In genomic region chr2:26498694-26499093, GRCm38 (mm10) we compare ENCODE assay signal across 8 mouse cellular contexts. TPM values are rescaled to one million over a fixed set of nuclear protein-coding genes. Genes with fewer than 3 reads are reported as not detected.
DNase-seq lines count a peak whose midpoint lies in the region; ATAC-seq lines count a peak whose summit lies in the region.
"Had no signal": no experiment of that assay in that cellular context is flagged by ENCODE, and none has a peak within 500 bp of the region (broad histone marks: within the 10 kb centered on the region; RNA-seq: fewer than 3 reads in every experiment).

No protein-coding gene starts in this region.

- WGBS in embryonic facial prominence, embryonic 15.5 days: 70% methylated on average over 8 of the region's 8 CpGs
- WGBS in hindbrain, embryonic 10.5 days: 79% methylated on average over 8 of the region's 8 CpGs
- 78% methylated on average over 8 of the region's 8 CpGs for WGBS in midbrain, embryonic 11.5 days

- DNase-seq in kidney, adult 9 months: peak; percentile 13
- no peak for DNase-seq in kidney, adult 18-20 months
- DNase-seq in hindbrain, embryonic 10.5 days (ENCODE audit: low spot score): no peak
- no peak for DNase-seq in midbrain, embryonic 11.5 days (ENCODE audit: low spot score, missing footprints)
- DNase-seq in thymus, adult 18-20 months: no peak

- no peak overlapping the region for H3K4me2 ChIP-seq in embryonic facial prominence, embryonic 15.5 days (replicated peaks)
- no peak overlapping the region; the same call in 1 of the 2 replicates for H3K4me2 ChIP-seq in midbrain, embryonic 11.5 days
- H3K4me2 ChIP-seq: stomach, embryonic 15.5 days had no signal

- H3K36me3 ChIP-seq in embryonic facial prominence, embryonic 15.5 days: no peaks in the 10 kb centered on the region
- H3K36me3 ChIP-seq in hindbrain, embryonic 10.5 days: peaks cover 75% of the 10 kb centered on the region
- H3K36me3 ChIP-seq in midbrain, embryonic 11.5 days (ENCODE audit: control insufficient read depth, insufficient read depth, low read length): peaks cover 5% of the 10 kb centered on the region; the same call in 1 of the 2 replicates
- H3K36me3 ChIP-seq: stomach, embryonic 15.5 days had no signal

- ATAC-seq in embryonic facial prominence, embryonic 15.5 days (ENCODE audit: insufficient number of reproducible peaks, low FRiP score, low TSS enrichment, low read depth): no peak
- no peak for ATAC-seq in midbrain, embryonic 11.5 days (ENCODE audit: low FRiP score)
- no peak for ATAC-seq in frontal cortex, adult (ENCODE audit: low TSS enrichment)

- peak overlapping the region; percentile 55; the same call in 1 of the 2 replicates for H3K27ac ChIP-seq in embryonic facial prominence, embryonic 15.5 days (replicated peaks)
- peak overlapping the region; percentile 96 for H3K27ac ChIP-seq in hindbrain, embryonic 10.5 days
- H3K27ac ChIP-seq in midbrain, embryonic 11.5 days (ENCODE audit: low read depth, low read length): no peak overlapping the region
- H3K27ac ChIP-seq: stomach, embryonic 15.5 days had no signal

- H3K9me3 ChIP-seq in embryonic facial prominence, embryonic 15.5 days (replicated peaks): no peaks in the 10 kb centered on the region
- H3K9me3 ChIP-seq in hindbrain, embryonic 10.5 days: no peaks in the 10 kb centered on the region
- no peaks in the 10 kb centered on the region for H3K9me3 ChIP-seq in midbrain, embryonic 11.5 days (ENCODE audit: control insufficient read depth, low read length)
- H3K9me3 ChIP-seq: stomach, embryonic 15.5 days had no signal

- H3K27me3 ChIP-seq in embryonic facial prominence, embryonic 15.5 days: no peaks in the 10 kb centered on the region
- H3K27me3 ChIP-seq in hindbrain, embryonic 10.5 days (ENCODE audit: insufficient read depth, poor library complexity, severe bottlenecking): no peaks in the 10 kb centered on the region
- no peaks in the 10 kb centered on the region for H3K27me3 ChIP-seq in midbrain, embryonic 11.5 days (ENCODE audit: control insufficient read depth, insufficient read depth, low read length)
- H3K27me3 ChIP-seq: stomach, embryonic 15.5 days had no signal

- H3K4me3 ChIP-seq in embryonic facial prominence, embryonic 15.5 days (replicated peaks): no peak overlapping the region
- H3K4me3 ChIP-seq in hindbrain, embryonic 10.5 days: peak overlapping the region; percentile 94; the same call in 1 of the 2 replicates
- H3K4me3 ChIP-seq in midbrain, embryonic 11.5 days (ENCODE audit: low read depth, low read length): no peak overlapping the region
- H3K4me3 ChIP-seq: stomach, embryonic 15.5 days had no signal

- no peak overlapping the region for H3K9ac ChIP-seq in embryonic facial prominence, embryonic 15.5 days
- 0 out of 2 replicates have a peak overlapping the region, but pooled peaks have one; percentile 1 for H3K9ac ChIP-seq in midbrain, embryonic 11.5 days (ENCODE audit: low read length)
- H3K9ac ChIP-seq: stomach, embryonic 15.5 days had no signal

- peaks cover 87% of the 10 kb centered on the region for H3K4me1 ChIP-seq in embryonic facial prominence, embryonic 15.5 days
- H3K4me1 ChIP-seq in hindbrain, embryonic 10.5 days (replicated peaks): peaks cover 96% of the 10 kb centered on the region
- peaks cover 66% of the 10 kb centered on the region for H3K4me1 ChIP-seq in midbrain, embryonic 11.5 days (ENCODE audit: control insufficient read depth, insufficient read depth, low read length)

RNA-seq across cellular contexts. Expression of gene Notch1, which starts 17.8 kb away (rescaled TPM):
- 26.0 and 30.3 TPM in 2 replicates for polyA plus RNA-seq in embryonic facial prominence, embryonic 15.5 days (2015; fragmentation: Nextera tagmentation; extraction: Ambion mirVana)
- polyA plus RNA-seq in hindbrain, embryonic 10.5 days (2016; fragmentation: Nextera tagmentation; extraction: Ambion mirVana): 39.1 and 46.4 TPM in 2 replicates
- 40.8 and 47.5 TPM in 2 replicates for polyA plus RNA-seq in midbrain, embryonic 11.5 days (2014; fragmentation: Nextera tagmentation; extraction: Ambion mirVana)

RNA-seq across cellular contexts. Expression of gene Sec16a, which starts 53.7 kb away (rescaled TPM):
- 25.9 and 27.0 TPM in 2 replicates for polyA plus RNA-seq in embryonic facial prominence, embryonic 15.5 days (2015; fragmentation: Nextera tagmentation; extraction: Ambion mirVana)
- polyA plus RNA-seq in hindbrain, embryonic 10.5 days (2016; fragmentation: Nextera tagmentation; extraction: Ambion mirVana): 25.2 and 28.9 TPM in 2 replicates
- 28.2 and 29.8 TPM in 2 replicates for polyA plus RNA-seq in midbrain, embryonic 11.5 days (2014; fragmentation: Nextera tagmentation; extraction: Ambion mirVana)
